Mouse (Mus musculus): ENCODE results near the gene Med13l.

DNA sequence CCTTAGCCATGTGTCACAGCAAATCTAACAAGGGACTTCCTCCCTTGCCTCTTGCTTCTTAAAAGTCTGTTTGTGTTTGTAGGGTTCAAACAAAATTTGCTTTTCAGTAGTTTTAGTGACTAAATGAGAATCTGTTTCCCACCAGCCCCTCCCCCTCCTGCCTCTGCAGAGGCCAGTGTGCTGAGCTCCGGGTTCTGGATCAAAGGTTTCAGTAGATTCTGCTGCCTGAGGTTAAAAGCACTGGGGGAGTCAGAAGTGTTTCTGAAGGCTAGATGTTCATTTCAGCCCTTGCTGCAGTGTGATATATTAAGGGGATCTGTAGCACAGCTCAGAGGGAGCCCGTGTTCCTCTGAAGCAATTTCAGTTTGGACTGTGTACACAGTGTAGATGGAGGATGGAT is 108.5 kb downstream of the Med13l start:
- TF ChIP-seq CTCF (IDR thresholded peaks at IDR 0.05; ENCODE audit: insufficient read depth, low read length) (no peak), POLR2A (IDR thresholded peaks at IDR 0.05; ENCODE audit: borderline replicate concordance, extremely low read depth, low read depth, low read length) (no peak)
